Mouse (Mus musculus): ENCODE results near the gene Dgkg. TPM values are rescaled to one million over a fixed set of nuclear protein-coding genes. Genes with fewer than 3 reads are reported as not detected.
A peak's percentile ranks its signal among the peaks of the same experiment; 100 is the strongest.

Gene Dgkg
- total RNA-seq (2021) = 1 to 10 TPM; 2.2 to 3.8 TPM
- 0.19 and 0.45 TPM in 2 replicates for polyA plus RNA-seq (2012; rRNA removed)
- long read RNA-seq, partial matches to known transcripts = 1 of 2 reads
- long read RNA-seq, other reads (novel, unspliced or antisense) = 0 of 2 reads

- DNase-seq = peak; percentile 58
Observed at GRCm38 (mm10) chr16:22656533-22657444, at the start of gene Dgkg. Dgkg (minus strand) TSS chr16:22657221.

- DNase-seq = no peak
Observed at GRCm38 (mm10) chr16:22704946-22705345, 47.9 kb upstream of the Dgkg start.

GRCm38 (mm10) chr16:22704136-22704535, 47.1 kb upstream of the Dgkg start:
- DNase-seq = no peak

- peak; percentile 10 for DNase-seq
Observed at GRCm38 (mm10) chr16:22698846-22699760, 42.1 kb upstream of the Dgkg start.

GRCm38 (mm10) chr16:22698101-22698500, 41.1 kb upstream of the Dgkg start:
- DNase-seq = no peak

- no peak for DNase-seq
Observed at GRCm38 (mm10) chr16:22689622-22690021, 32.6 kb upstream of the Dgkg start.

GRCm38 (mm10) chr16:22687711-22688230, 30.8 kb upstream of the Dgkg start:
- no peak for DNase-seq

- no peak for DNase-seq
Observed at GRCm38 (mm10) chr16:22683605-22684004, 26.6 kb upstream of the Dgkg start.

- no peak for DNase-seq
Observed at GRCm38 (mm10) chr16:22682727-22683126, 25.7 kb upstream of the Dgkg start.

- no peak for DNase-seq
Observed at GRCm38 (mm10) chr16:22679641-22680040, 22.6 kb upstream of the Dgkg start.

GRCm38 (mm10) chr16:22674636-22675035, 17.6 kb upstream of the Dgkg start:
- no peak for DNase-seq

GRCm38 (mm10) chr16:22674164-22674563, 17.1 kb upstream of the Dgkg start:
- no peak for DNase-seq

- no peak for DNase-seq
Observed at GRCm38 (mm10) chr16:22664033-22664432, 7.0 kb upstream of the Dgkg start.

- DNase-seq = no peak
Observed at GRCm38 (mm10) chr16:22663136-22663535, 6.1 kb upstream of the Dgkg start.

GRCm38 (mm10) chr16:22661076-22661475, 4.1 kb upstream of the Dgkg start:
- DNase-seq = peak; percentile 13

GRCm38 (mm10) chr16:22657874-22658789, 1.1 kb upstream of the Dgkg start:
- no peak for DNase-seq

- no peak for DNase-seq
Observed at GRCm38 (mm10) chr16:22655812-22656211, 1.2 kb downstream of the Dgkg start.

- DNase-seq = no peak
Observed at GRCm38 (mm10) chr16:22655223-22655622, 1.8 kb downstream of the Dgkg start.

- DNase-seq = no peak
Observed at GRCm38 (mm10) chr16:22654477-22654835, 2.6 kb downstream of the Dgkg start.

- no peak for DNase-seq
Observed at GRCm38 (mm10) chr16:22653817-22654476, 3.1 kb downstream of the Dgkg start.

- no peak for DNase-seq
Observed at GRCm38 (mm10) chr16:22651244-22651643, 5.8 kb downstream of the Dgkg start.

All from adrenal gland, adult 2 months (tissue).